Mouse (Mus musculus): ENCODE data around the gene Olfr527. TPM values are rescaled to one million over a fixed set of nuclear protein-coding genes. Genes with fewer than 3 reads are reported as not detected.

The Olfr527 gene
- not detected in 2 replicates for polyA plus RNA-seq (2016; fragmentation: Nextera tagmentation; extraction: Ambion mirVana)

- no peak for ATAC-seq (ENCODE audit: low FRiP score)
- no peak within 1 kb of the TSS for H3K9ac ChIP-seq
- no peaks in the 10 kb centered on the region for H3K36me3 ChIP-seq (replicated peaks)
- no peak within 1 kb of the TSS for H3K4me3 ChIP-seq (replicated peaks)
- H3K4me1 ChIP-seq, result no peaks in the 10 kb centered on the region
- no peak within 1 kb of the TSS for H3K27ac ChIP-seq
- H3K9me3 ChIP-seq, result no peaks in the 10 kb centered on the region
- H3K4me2 ChIP-seq, result no peak within 1 kb of the TSS
- WGBS, result 70% methylated on average over 2 of the region's 2 CpGs
- no peaks in the 10 kb centered on the region for H3K27me3 ChIP-seq
Observed at GRCm38 (mm10) chr7:140333717-140334116, at the start of gene Olfr527. Gene Olfr527 (plus strand): TSS chr7:140334017.

GRCm38 (mm10) chr7:140295746-140296145 lies 38.1 kb upstream of the Olfr527 start:
- Histone ChIP-seq H3K27me3 (no peaks in the 10 kb centered on the region), H3K36me3 (replicated peaks) (no peaks in the 10 kb centered on the region), H3K4me3 (replicated peaks) (no peak overlapping the region), H3K9ac (no peak overlapping the region), H3K27ac (no peak overlapping the region), H3K4me1 (no peaks in the 10 kb centered on the region), H3K9me3 (no peaks in the 10 kb centered on the region), H3K4me2 (no peak overlapping the region)
- 91% methylated on average over 9 of the region's 9 CpGs for WGBS
- no peak for ATAC-seq (ENCODE audit: low FRiP score)

- WGBS, result 77% methylated on average over 6 of the region's 6 CpGs
- no peak overlapping the region for H3K4me3 ChIP-seq (replicated peaks)
- no peak for ATAC-seq (ENCODE audit: low FRiP score)
Observed at GRCm38 (mm10) chr7:140296876-140297275, 36.9 kb upstream of the Olfr527 start.

GRCm38 (mm10) chr7:140299416-140299815 lies 34.4 kb upstream of the Olfr527 start:
- Histone ChIP-seq H3K4me3 (replicated peaks) (no peak overlapping the region), H3K4me1 (no peaks in the 10 kb centered on the region)
- ATAC-seq (ENCODE audit: low FRiP score), result no peak

More at GRCm38 (mm10) chr7:140296876-140297275, 36.9 kb upstream of the Olfr527 start:
- Histone ChIP-seq H3K9me3 (no peaks in the 10 kb centered on the region), H3K27me3 (no peaks in the 10 kb centered on the region), H3K4me2 (no peak overlapping the region), H3K4me1 (no peaks in the 10 kb centered on the region), H3K9ac (no peak overlapping the region), H3K27ac (no peak overlapping the region), H3K36me3 (replicated peaks) (no peaks in the 10 kb centered on the region)

GRCm38 (mm10) chr7:140319861-140320385 lies 13.9 kb upstream of the Olfr527 start:
- WGBS, result 88% methylated on average over 3 of the region's 3 CpGs
- Histone ChIP-seq H3K9ac (no peak overlapping the region), H3K4me1 (no peaks in the 10 kb centered on the region), H3K27ac (no peak overlapping the region), H3K9me3 (no peaks in the 10 kb centered on the region), H3K4me3 (replicated peaks) (no peak overlapping the region), H3K27me3 (no peaks in the 10 kb centered on the region), H3K36me3 (replicated peaks) (no peaks in the 10 kb centered on the region), H3K4me2 (no peak overlapping the region)
- no peak for ATAC-seq (ENCODE audit: low FRiP score)

More at GRCm38 (mm10) chr7:140299416-140299815, 34.4 kb upstream of the Olfr527 start:
- no peaks in the 10 kb centered on the region for H3K36me3 ChIP-seq (replicated peaks)
- 84% methylated on average over 3 of the region's 3 CpGs for WGBS
- H3K9me3 ChIP-seq, result no peaks in the 10 kb centered on the region
- H3K4me2 ChIP-seq, result no peak overlapping the region
- no peak overlapping the region for H3K27ac ChIP-seq
- no peaks in the 10 kb centered on the region for H3K27me3 ChIP-seq
- no peak overlapping the region for H3K9ac ChIP-seq

GRCm38 (mm10) chr7:140320558-140320957 lies 13.3 kb upstream of the Olfr527 start, which contains the start of gene Olfr525:
Gene Olfr525 (plus strand): TSS chr7:140320858.
- Histone ChIP-seq H3K4me3 (replicated peaks) (no peak within 1 kb of the TSS), H3K4me2 (no peak within 1 kb of the TSS), H3K9me3 (no peaks in the 10 kb centered on the region), H3K27ac (no peak within 1 kb of the TSS), H3K36me3 (replicated peaks) (no peaks in the 10 kb centered on the region), H3K9ac (no peak within 1 kb of the TSS), H3K4me1 (no peaks in the 10 kb centered on the region), H3K27me3 (no peaks in the 10 kb centered on the region)
- WGBS, result 39% methylated on average over 1 of the region's 1 CpGs
- ATAC-seq (ENCODE audit: low FRiP score), result no peak

GRCm38 (mm10) chr7:140321135-140321534 lies 12.7 kb upstream of the Olfr527 start:
- Histone ChIP-seq H3K4me3 (replicated peaks) (no peak overlapping the region), H3K27ac (no peak overlapping the region)
- ATAC-seq (ENCODE audit: low FRiP score), result no peak

GRCm38 (mm10) chr7:140329766-140330304 lies 4.0 kb upstream of the Olfr527 start:
- H3K27me3 ChIP-seq, result no peaks in the 10 kb centered on the region
- H3K4me3 ChIP-seq (replicated peaks), result no peak overlapping the region
- H3K27ac ChIP-seq, result no peak overlapping the region
- H3K36me3 ChIP-seq (replicated peaks), result no peaks in the 10 kb centered on the region
- no peak for ATAC-seq (ENCODE audit: low FRiP score)
- H3K4me2 ChIP-seq, result no peak overlapping the region
- H3K4me1 ChIP-seq, result no peaks in the 10 kb centered on the region
- WGBS, result 64% methylated on average over 1 of the region's 1 CpGs
- no peak overlapping the region for H3K9ac ChIP-seq
- H3K9me3 ChIP-seq, result no peaks in the 10 kb centered on the region

More at GRCm38 (mm10) chr7:140321135-140321534, 12.7 kb upstream of the Olfr527 start:
- Histone ChIP-seq H3K27me3 (no peaks in the 10 kb centered on the region), H3K9ac (no peak overlapping the region), H3K36me3 (replicated peaks) (no peaks in the 10 kb centered on the region), H3K4me2 (no peak overlapping the region), H3K9me3 (no peaks in the 10 kb centered on the region), H3K4me1 (no peaks in the 10 kb centered on the region)

GRCm38 (mm10) chr7:140361571-140361970 lies 27.8 kb downstream of the Olfr527 start, which contains the start of gene Olfr60:
Gene Olfr60 (minus strand): TSS chr7:140361671.
- no peak within 1 kb of the TSS for H3K27ac ChIP-seq
- H3K9me3 ChIP-seq, result 0 out of 2 replicates have a peak, but pooled peaks cover 3% of the 10 kb centered on the region
- H3K4me3 ChIP-seq (replicated peaks), result no peak within 1 kb of the TSS
- H3K4me2 ChIP-seq, result no peak within 1 kb of the TSS
- no peaks in the 10 kb centered on the region for H3K4me1 ChIP-seq
- H3K36me3 ChIP-seq (replicated peaks), result no peaks in the 10 kb centered on the region
- H3K27me3 ChIP-seq, result no peaks in the 10 kb centered on the region
- ATAC-seq (ENCODE audit: low FRiP score), result no peak
- H3K9ac ChIP-seq, result no peak within 1 kb of the TSS
- WGBS, result 70% methylated on average over 3 of the region's 3 CpGs

- Histone ChIP-seq H3K9ac (no peak overlapping the region), H3K27ac (no peak overlapping the region), H3K27me3 (no peaks in the 10 kb centered on the region), H3K4me1 (no peaks in the 10 kb centered on the region), H3K9me3 (no peaks in the 10 kb centered on the region), H3K4me2 (no peak overlapping the region), H3K36me3 (replicated peaks) (no peaks in the 10 kb centered on the region), H3K4me3 (replicated peaks) (no peak overlapping the region)
- ATAC-seq (ENCODE audit: low FRiP score), result no peak
- 78% methylated on average over 4 of the region's 4 CpGs for WGBS
Observed at GRCm38 (mm10) chr7:140374300-140374699, 40.5 kb downstream of the Olfr527 start.

GRCm38 (mm10) chr7:140376231-140376630 lies 42.4 kb downstream of the Olfr527 start, which contains the start of gene Olfr530:
Gene Olfr530 (minus strand): TSS chr7:140376331.
- Histone ChIP-seq H3K4me2 (no peak within 1 kb of the TSS), H3K27ac (no peak within 1 kb of the TSS), H3K27me3 (no peaks in the 10 kb centered on the region), H3K9me3 (no peaks in the 10 kb centered on the region), H3K4me3 (replicated peaks) (no peak within 1 kb of the TSS), H3K4me1 (no peaks in the 10 kb centered on the region), H3K36me3 (replicated peaks) (no peaks in the 10 kb centered on the region), H3K9ac (no peak within 1 kb of the TSS)
- ATAC-seq (ENCODE audit: low FRiP score), result no peak
- 67% methylated on average over 1 of the region's 1 CpGs for WGBS

GRCm38 (mm10) chr7:140376911-140377310 lies 43.1 kb downstream of the Olfr527 start:
- no peak overlapping the region for H3K27ac ChIP-seq
- H3K9me3 ChIP-seq, result no peaks in the 10 kb centered on the region
- ATAC-seq (ENCODE audit: low FRiP score), result no peak
- H3K4me2 ChIP-seq, result no peak overlapping the region
- H3K27me3 ChIP-seq, result no peaks in the 10 kb centered on the region
- no peak overlapping the region for H3K9ac ChIP-seq
- WGBS, result 95% methylated on average over 2 of the region's 2 CpGs
- H3K4me3 ChIP-seq (replicated peaks), result no peak overlapping the region
- no peaks in the 10 kb centered on the region for H3K36me3 ChIP-seq (replicated peaks)
- H3K4me1 ChIP-seq, result no peaks in the 10 kb centered on the region
